Mouse (Mus musculus) adrenal gland (tissue): Measurements from ENCODE around the gene Grpel1.

ENCODE experiments used
- intact Hi-C: fragments of 180-260 bp; cut with DNase I; formaldehyde crosslinking; loops from one replicate; pipeline ENCODE4 v1.15.1; 2025

Gene Grpel1

GRCm38 (mm10) chr5:36505235-36505634, 40.4 kb downstream of the Grpel1 start:
- intact Hi-C loops, result no loop called here

DNA sequence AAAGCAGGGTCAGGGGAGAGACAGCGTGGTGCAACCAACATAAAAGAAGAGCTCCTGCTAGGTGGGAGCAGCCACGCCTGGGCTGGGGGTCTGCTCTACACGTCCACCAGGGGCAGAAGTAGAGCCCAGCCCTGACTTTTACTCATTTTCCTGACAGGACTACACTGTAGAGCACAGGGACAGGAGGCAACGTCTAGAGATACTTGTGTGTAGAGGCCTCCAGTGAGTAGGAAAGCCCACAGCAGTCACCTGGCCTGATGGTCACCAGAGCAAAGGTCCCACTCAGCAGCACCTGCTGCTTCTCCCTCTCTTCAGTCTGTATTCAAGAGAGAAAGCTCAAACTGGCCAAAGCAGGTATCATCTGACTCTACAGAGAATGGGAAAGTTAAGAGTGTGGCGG, 40.8 kb downstream of the Grpel1 start:
- intact Hi-C loops, result no loop called here

- intact Hi-C loops, result no loop called here
Measured at GRCm38 (mm10) chr5:36508351-36508750, 43.6 kb downstream of the Grpel1 start.

DNA sequence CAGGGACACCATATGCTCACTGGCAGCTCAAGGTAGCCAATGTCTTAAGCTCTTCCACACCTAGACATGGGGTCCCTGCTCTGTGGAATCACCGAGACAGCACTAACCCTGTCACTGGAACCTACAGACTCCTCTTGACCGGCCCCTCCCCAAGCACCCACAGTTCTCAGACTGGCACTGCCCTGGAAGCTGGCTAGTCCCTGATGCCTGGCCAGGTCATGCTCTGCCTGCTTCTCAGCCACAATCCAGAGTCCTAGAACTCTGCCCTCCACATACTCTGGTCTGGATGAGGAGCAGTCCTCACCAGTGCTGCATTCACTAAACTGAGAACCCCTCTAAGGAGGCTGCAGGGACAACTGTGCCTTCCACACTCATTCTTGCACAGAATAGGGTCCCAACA, 46.2 kb downstream of the Grpel1 start:
- intact Hi-C loops, result no loop called here

GRCm38 (mm10) chr5:36515126-36515525, 50.3 kb downstream of the Grpel1 start:
- intact Hi-C loops, result no loop called here

DNA sequence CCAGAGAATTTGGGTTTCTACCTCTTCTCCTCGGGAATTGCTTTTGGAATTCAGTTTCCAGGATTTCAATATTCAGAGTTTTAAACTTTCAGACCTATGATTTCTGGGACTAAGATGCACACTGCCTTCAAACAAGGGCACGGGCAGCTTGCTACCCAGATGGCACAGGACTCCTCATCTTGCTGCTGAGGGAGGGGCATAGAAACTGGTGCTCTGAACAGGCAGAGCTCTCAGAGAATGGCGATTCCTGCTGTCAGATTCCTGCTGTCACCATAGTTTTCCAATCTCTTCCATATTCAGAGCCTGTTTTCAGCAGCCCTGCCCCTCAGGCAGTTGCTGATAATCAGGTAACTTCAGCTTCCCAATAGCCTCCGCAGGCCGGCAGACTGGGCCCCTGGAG, 50.8 kb downstream of the Grpel1 start:
- intact Hi-C loops, result no loop called here

- intact Hi-C loops, result no loop called here
Measured at GRCm38 (mm10) chr5:36517596-36517995, 52.8 kb downstream of the Grpel1 start.

GRCm38 (mm10) chr5:36519751-36520150, 55.0 kb downstream of the Grpel1 start:
- intact Hi-C loops, result no loop called here

- intact Hi-C loops, result no loop called here
Measured at GRCm38 (mm10) chr5:36522782-36523181, 58.0 kb downstream of the Grpel1 start.

- intact Hi-C loops, result no loop called here
Measured at GRCm38 (mm10) chr5:36523219-36523703, 58.5 kb downstream of the Grpel1 start.
